21 mouse cellular contexts compared by ENCODE assay signal in the genomic region with DNA sequence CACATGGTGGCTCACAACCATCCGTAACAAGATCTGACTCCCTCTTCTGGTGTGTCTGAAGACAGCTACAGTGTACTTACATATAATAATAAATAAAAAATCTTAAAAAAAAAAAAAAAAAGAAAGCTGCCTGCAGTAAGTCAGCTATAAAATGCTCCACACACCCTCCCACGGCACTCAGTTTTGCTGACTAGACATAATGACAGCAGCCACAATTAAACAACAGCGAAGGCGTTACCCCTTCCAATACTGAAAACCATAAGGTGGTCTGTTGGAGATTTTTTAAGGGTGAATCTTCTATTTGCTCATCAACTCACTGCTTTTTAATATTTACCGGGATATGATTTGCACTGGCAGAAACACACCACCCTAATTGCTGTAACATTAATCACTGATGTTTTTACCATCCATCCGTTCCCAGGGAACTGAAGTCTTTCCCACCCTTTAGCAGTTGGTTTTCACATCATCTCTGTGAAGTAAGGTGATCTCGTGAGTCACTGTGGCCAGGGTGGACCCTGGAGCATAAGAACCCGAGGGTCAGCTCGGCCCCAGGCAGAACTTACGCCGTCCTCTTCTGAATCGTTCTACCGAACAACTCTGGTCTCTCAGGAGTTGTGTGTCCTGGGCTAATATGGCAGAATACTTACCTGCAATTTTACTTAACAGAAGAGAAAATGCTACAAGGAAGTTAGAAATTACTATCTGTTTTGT. TPM values are rescaled to one million over a fixed set of nuclear protein-coding genes. Genes with fewer than 3 reads are reported as not detected.
DNase-seq lines count a peak whose midpoint lies in the region; ATAC-seq and TF ChIP-seq lines count a peak whose summit lies in the region.
"Had no signal": no experiment of that assay in that cellular context is flagged by ENCODE, and none has a peak within 500 bp of the region (broad histone marks: within the 10 kb centered on the region; RNA-seq: fewer than 3 reads in every experiment).

No protein-coding gene starts in this region.

- no peaks in the 10 kb centered on the region for H3K27me3 ChIP-seq in heart, embryonic 13.5 days (replicated peaks)
- H3K27me3 ChIP-seq in CH12.LX (replicated peaks) = peaks cover 5% of the 10 kb centered on the region
- H3K27me3 ChIP-seq: embryonic facial prominence, embryonic 15.5 days; forebrain, embryonic 15.5 days; hindbrain, embryonic 13.5 days had no signal

- DNase-seq in heart, adult 11 months = peak; percentile 94
- no peak for DNase-seq in heart, postnatal 14 days
- DNase-seq in heart, postnatal 36 days = no peak
- no peak for DNase-seq in CH12.LX (ENCODE audit: extremely low read depth)
- DNase-seq in ovary, postnatal 10 days (ENCODE audit: low spot score) = no peak
- DNase-seq: adrenal gland, adult 8-10 months; adrenal gland, postnatal 36 days; cerebellum, adult 11 months; cerebellum, adult 8-10 months; embryo, embryonic 11 days; kidney, adult 11 months; kidney, adult 9 months had no signal

- TF ChIP-seq CTCF in CH12.LX (conservative IDR thresholded peaks at IDR 0.05 in 1 of 2, IDR thresholded peaks at IDR 0.05 in 1 of 2; ENCODE audit: low read depth in 2 of 2, low read length in 2 of 2) = no peak

- peak overlapping the region; percentile 20; the same call in 1 of the 2 replicates for H3K27ac ChIP-seq in heart, embryonic 13.5 days (replicated peaks)
- H3K27ac ChIP-seq in CH12.LX (ENCODE audit: insufficient read depth, low read depth) = no peak overlapping the region
- H3K27ac ChIP-seq in brown adipose tissue, adult 24 weeks (replicated peaks; ENCODE audit: low read depth, low read length) = peak overlapping the region; percentile 85
- H3K27ac ChIP-seq: embryonic facial prominence, embryonic 15.5 days; forebrain, embryonic 10.5 days; forebrain, embryonic 15.5 days; hindbrain, embryonic 13.5 days; hindbrain, postnatal 0 days had no signal

- no peak overlapping the region for H3K4me3 ChIP-seq in heart, embryonic 13.5 days
- H3K4me3 ChIP-seq in CH12.LX (replicated peaks in 1 of 3; ENCODE audit: low read depth in 2 of 3, low read length in 2 of 3, poor library complexity in 1 of 3) = no peak overlapping the region
- H3K4me3 ChIP-seq in brown adipose tissue, adult 24 weeks (ENCODE audit: insufficient read depth, low read depth, low read length) = no peak overlapping the region
- H3K4me3 ChIP-seq: embryonic facial prominence, embryonic 15.5 days; erythroblast, embryonic 14.5 days; forebrain, embryonic 10.5 days; forebrain, embryonic 15.5 days; hindbrain, embryonic 13.5 days had no signal

- H3K79me2 ChIP-seq in CH12.LX (replicated peaks; ENCODE audit: control insufficient read depth, extremely low read depth, insufficient read depth, poor library complexity, severe bottlenecking) = no peaks in the 10 kb centered on the region

- no peak for TF ChIP-seq RAD21 in CH12.LX (IDR thresholded peaks at IDR 0.05; ENCODE audit: low read depth, low read length)

- in situ Hi-C loops in CH12.LX (cut with MboI; ENCODE audit: low pct_ligation_motif_present, low pct_unique_long_range_greater_than_20kb, low sequenced_read_pairs) = no loop called here

- H3K36me3 ChIP-seq in heart, embryonic 13.5 days = no peaks in the 10 kb centered on the region
- H3K36me3 ChIP-seq in CH12.LX (replicated peaks in 1 of 2; ENCODE audit: control insufficient read depth in 1 of 2, insufficient read depth in 1 of 2, low read length in 1 of 2) = peaks cover 0 to 2% of the 10 kb centered on the region in 2 experiments
- H3K36me3 ChIP-seq: embryonic facial prominence, embryonic 15.5 days; forebrain, embryonic 10.5 days; forebrain, embryonic 15.5 days; G1E; hindbrain, embryonic 13.5 days had no signal

- H3K9ac ChIP-seq in heart, embryonic 13.5 days = no peak overlapping the region
- H3K9ac ChIP-seq in CH12.LX (ENCODE audit: insufficient read depth, low read depth) = no peak overlapping the region
- H3K9ac ChIP-seq: embryonic facial prominence, embryonic 15.5 days; forebrain, embryonic 15.5 days; hindbrain, embryonic 13.5 days had no signal

- peaks cover 40% of the 10 kb centered on the region for H3K4me1 ChIP-seq in heart, embryonic 13.5 days
- peaks cover 0 to 7% of the 10 kb centered on the region in 2 experiments; a peak in 3 of 4 replicates for H3K4me1 ChIP-seq in CH12.LX (ENCODE audit: control insufficient read depth in 1 of 2, insufficient read depth in 2 of 2)
- H3K4me1 ChIP-seq in brown adipose tissue, adult 24 weeks (ENCODE audit: control insufficient read depth, insufficient read depth, insufficient read length, low read length) = peaks cover 6% of the 10 kb centered on the region

- intact Hi-C loops in heart, postnatal 14 days (cut with DNase I) = no loop called here
- intact Hi-C loops in heart, postnatal 36 days (cut with DNase I) = loop anchor here (10.0 kb wide), 1 partner anchor 87 kb away; no protein-coding TSS in a partner anchor

- TF ChIP-seq POLR2A in CH12.LX (IDR thresholded peaks at IDR 0.05; ENCODE audit: low read depth, low read length) = no peak

- dilution Hi-C loops in CH12.LX (cut with MboI; ENCODE audit: extremely low pct_ligation_motif_present, extremely low pct_unique_long_range_greater_than_20kb, low sequenced_read_pairs) = no loop called here

- no peaks in the 10 kb centered on the region for H3K9me3 ChIP-seq in heart, embryonic 13.5 days
- no peaks in the 10 kb centered on the region for H3K9me3 ChIP-seq in CH12.LX (replicated peaks; ENCODE audit: low read length)
- H3K9me3 ChIP-seq: embryonic facial prominence, embryonic 15.5 days; forebrain, embryonic 10.5 days; forebrain, embryonic 15.5 days; hindbrain, embryonic 13.5 days had no signal

- no peak for ATAC-seq in heart, embryonic 13.5 days (ENCODE audit: extremely low read depth, insufficient number of reproducible peaks, low FRiP score, low TSS enrichment)
- ATAC-seq: forebrain, embryonic 15.5 days; hindbrain, postnatal 0 days had no signal

- 88% methylated on average over 13 of the region's 13 CpGs for WGBS in heart, embryonic 13.5 days

- no peak for TF ChIP-seq EP300 in CH12.LX (IDR thresholded peaks at IDR 0.05; ENCODE audit: low read length)

- H3K4me2 ChIP-seq in heart, embryonic 13.5 days = no peak overlapping the region
- H3K4me2 ChIP-seq in CH12.LX (ENCODE audit: insufficient read depth, low read depth, poor library complexity, severe bottlenecking) = no peak overlapping the region
- H3K4me2 ChIP-seq: embryonic facial prominence, embryonic 15.5 days; forebrain, embryonic 15.5 days; hindbrain, embryonic 13.5 days had no signal

TF ChIP-seq in CH12.LX, 34 proteins besides CTCF, POLR2A, EP300 and RAD21:
- peak; percentile 62; the same call in 1 of the 2 replicates for TF ChIP-seq MAFK (IDR thresholded peaks at IDR 0.05; ENCODE audit: insufficient replicate concordance, low read length)
- no peak for TF ChIP-seq ELF1 (IDR thresholded peaks at IDR 0.05; ENCODE audit: low read depth, low read length)

RNA-seq across cellular contexts. Expression of a gene that starts 7.5 kb away (rescaled TPM):
- 1 to 10 TPM; 3.8 to 4.3 TPM for total RNA-seq in heart, postnatal 14 days (2021)
- polyA plus RNA-seq in heart, embryonic 13.5 days (2015; fragmentation: Nextera tagmentation; extraction: Ambion mirVana) = 4.9 and 5.9 TPM in 2 replicates
- 1 to 10 TPM; 6.3 to 7.4 TPM for total RNA-seq in heart, postnatal 36 days (2021)
- 5.1 and 6.7 TPM in 2 replicates for total RNA-seq in CH12.LX (2012; rRNA removed)
- 1.9 and 2.3 TPM in 2 replicates for total RNA-seq in CH12.LX (2014; rRNA removed)
- polyA plus RNA-seq in CH12.LX (2012; ENCODE audit: insufficient read length, low read depth) = 1.3 and 1.4 TPM in 2 replicates
- polyA plus RNA-seq in brown adipose tissue, adult 24 weeks (2012; ENCODE audit: insufficient read depth, insufficient read length, missing spikeins) = 0.48 and 0.75 TPM in 2 replicates
- polyA plus RNA-seq: erythroblast, embryonic 14.5 days; G1E had no signal
